Mouse (Mus musculus): Measurements from ENCODE around the gene Rpl3l. TPM values are rescaled to one million over a fixed set of nuclear protein-coding genes. Genes with fewer than 3 reads are reported as not detected.

Rpl3l gene
- total and polyA plus RNA-seq, 2 experiments: 0.46 TPM; not detected in 1

GRCm38 (mm10) chr17:24699473-24699872 is 28.1 kb upstream of the Rpl3l start:
- H3K27me3 ChIP-seq (ENCODE audit: control insufficient read depth, insufficient read depth, low read length): no peaks in the 10 kb centered on the region
- H3K9ac ChIP-seq (ENCODE audit: low read depth, low read length): no peak overlapping the region
- no peak overlapping the region for H3K27ac ChIP-seq (replicated peaks; ENCODE audit: insufficient read depth, low read depth, low read length)
- TF ChIP-seq CTCF (IDR thresholded peaks at IDR 0.05; ENCODE audit: low read depth, low read length): no peak
- TF ChIP-seq POLR2A (IDR thresholded peaks at IDR 0.05; ENCODE audit: extremely low read depth, insufficient read depth, low read length): no peak
- H3K79me2 ChIP-seq (ENCODE audit: control insufficient read depth, insufficient read depth, low read length): no peaks in the 10 kb centered on the region; the same call in 1 of the 2 replicates
- 77% methylated on average over 2 of the region's 2 CpGs for whole genome bisulfite sequencing
- H3K4me1 ChIP-seq (ENCODE audit: control insufficient read depth, insufficient read depth, low read length): peaks cover 3% of the 10 kb centered on the region; the same call in 1 of the 2 replicates
- H3K4me3 ChIP-seq (ENCODE audit: insufficient read depth, low read depth, low read length): no peak overlapping the region
- peaks cover 4% of the 10 kb centered on the region; the same call in 1 of the 2 replicates for H3K36me3 ChIP-seq (ENCODE audit: control insufficient read depth, insufficient read depth, low read length)
- no peak for DNase-seq (ENCODE audit: extremely low read depth, low read depth, low spot score)

- no peak for TF ChIP-seq CTCF (IDR thresholded peaks at IDR 0.05; ENCODE audit: low read depth, low read length)
- no peak for TF ChIP-seq POLR2A (IDR thresholded peaks at IDR 0.05; ENCODE audit: extremely low read depth, insufficient read depth, low read length)
- no peaks in the 10 kb centered on the region for H3K27me3 ChIP-seq (ENCODE audit: control insufficient read depth, insufficient read depth, low read length)
- H3K9ac ChIP-seq (ENCODE audit: low read depth, low read length): no peak overlapping the region
- no peak for DNase-seq (ENCODE audit: extremely low read depth, low read depth, low spot score)
- H3K36me3 ChIP-seq (ENCODE audit: control insufficient read depth, insufficient read depth, low read length): peaks cover 4% of the 10 kb centered on the region; the same call in 1 of the 2 replicates
- 94% methylated on average over 9 of the region's 9 CpGs for WGBS
- no peak overlapping the region for H3K4me3 ChIP-seq (ENCODE audit: insufficient read depth, low read depth, low read length)
- H3K79me2 ChIP-seq (ENCODE audit: control insufficient read depth, insufficient read depth, low read length): no peaks in the 10 kb centered on the region
- no peak overlapping the region for H3K27ac ChIP-seq (replicated peaks; ENCODE audit: insufficient read depth, low read depth, low read length)
- H3K4me1 ChIP-seq (ENCODE audit: control insufficient read depth, insufficient read depth, low read length): no peaks in the 10 kb centered on the region
Measured at GRCm38 (mm10) chr17:24701251-24701650, 26.4 kb upstream of the Rpl3l start.

GRCm38 (mm10) chr17:24705821-24706220 is 21.8 kb upstream of the Rpl3l start:
- Histone ChIP-seq H3K79me2 (ENCODE audit: control insufficient read depth, insufficient read depth, low read length) (no peaks in the 10 kb centered on the region), H3K27me3 (ENCODE audit: control insufficient read depth, insufficient read depth, low read length) (no peaks in the 10 kb centered on the region), H3K27ac (replicated peaks; ENCODE audit: insufficient read depth, low read depth, low read length) (no peak overlapping the region), H3K4me3 (ENCODE audit: insufficient read depth, low read depth, low read length) (no peak overlapping the region), H3K9ac (ENCODE audit: low read depth, low read length) (no peak overlapping the region), H3K36me3 (ENCODE audit: control insufficient read depth, insufficient read depth, low read length) (peaks cover 4% of the 10 kb centered on the region; the same call in 1 of the 2 replicates), H3K4me1 (ENCODE audit: control insufficient read depth, insufficient read depth, low read length) (peaks cover 1% of the 10 kb centered on the region; the same call in 1 of the 2 replicates)
- WGBS: 99% methylated on average over 3 of the region's 3 CpGs
- no peak for DNase-seq (ENCODE audit: extremely low read depth, low read depth, low spot score)
- TF ChIP-seq POLR2A (IDR thresholded peaks at IDR 0.05; ENCODE audit: extremely low read depth, insufficient read depth, low read length): no peak
- no peak for TF ChIP-seq CTCF (IDR thresholded peaks at IDR 0.05; ENCODE audit: low read depth, low read length)

GRCm38 (mm10) chr17:24706982-24707800 is 20.4 kb upstream of the Rpl3l start, which contains the start of gene Tbl3:
Tbl3 (minus strand) TSS chr17:24707660.
- peak within 1 kb of the TSS; percentile 81 for H3K27ac ChIP-seq (replicated peaks; ENCODE audit: insufficient read depth, low read depth, low read length)
- no peaks in the 10 kb centered on the region for H3K27me3 ChIP-seq (ENCODE audit: control insufficient read depth, insufficient read depth, low read length)
- under 1% methylated on average over 32 of the region's 32 CpGs for WGBS
- peak within 1 kb of the TSS; percentile 71 for H3K4me3 ChIP-seq (ENCODE audit: insufficient read depth, low read depth, low read length)
- H3K79me2 ChIP-seq (ENCODE audit: control insufficient read depth, insufficient read depth, low read length): no peaks in the 10 kb centered on the region
- peak; percentile 90 for DNase-seq (ENCODE audit: extremely low read depth, low read depth, low spot score)
- TF ChIP-seq CTCF (IDR thresholded peaks at IDR 0.05; ENCODE audit: low read depth, low read length): no peak
- TF ChIP-seq POLR2A (IDR thresholded peaks at IDR 0.05; ENCODE audit: extremely low read depth, insufficient read depth, low read length): peak; percentile 43; the same call in 1 of the 2 replicates
- peak within 1 kb of the TSS; percentile 65 for H3K9ac ChIP-seq (ENCODE audit: low read depth, low read length)
- peaks cover under 1% of the 10 kb centered on the region; the same call in 1 of the 2 replicates for H3K36me3 ChIP-seq (ENCODE audit: control insufficient read depth, insufficient read depth, low read length)
- H3K4me1 ChIP-seq (ENCODE audit: control insufficient read depth, insufficient read depth, low read length): peaks cover 1% of the 10 kb centered on the region; the same call in 1 of the 2 replicates

- Histone ChIP-seq H3K36me3 (ENCODE audit: control insufficient read depth, insufficient read depth, low read length) (no peaks in the 10 kb centered on the region), H3K4me1 (ENCODE audit: control insufficient read depth, insufficient read depth, low read length) (peaks cover 1% of the 10 kb centered on the region; the same call in 1 of the 2 replicates), H3K4me3 (ENCODE audit: insufficient read depth, low read depth, low read length) (peak overlapping the region; percentile 71), H3K27me3 (ENCODE audit: control insufficient read depth, insufficient read depth, low read length) (no peaks in the 10 kb centered on the region), H3K79me2 (ENCODE audit: control insufficient read depth, insufficient read depth, low read length) (no peaks in the 10 kb centered on the region), H3K27ac (replicated peaks; ENCODE audit: insufficient read depth, low read depth, low read length) (peak overlapping the region; percentile 70), H3K9ac (ENCODE audit: low read depth, low read length) (peak overlapping the region; percentile 65)
- TF ChIP-seq POLR2A (IDR thresholded peaks at IDR 0.05; ENCODE audit: extremely low read depth, insufficient read depth, low read length): no peak
- no peak for TF ChIP-seq CTCF (IDR thresholded peaks at IDR 0.05; ENCODE audit: low read depth, low read length)
- 1% methylated on average over 24 of the region's 24 CpGs for WGBS
- peak; percentile 46 for DNase-seq (ENCODE audit: extremely low read depth, low read depth, low spot score)
Measured at GRCm38 (mm10) chr17:24707801-24708425, 19.7 kb upstream of the Rpl3l start.
